Mouse (Mus musculus) adrenal gland, postnatal 10 days (tissue): ENCODE data around the gene Smtnl2. TPM values are rescaled to one million over a fixed set of nuclear protein-coding genes. Genes with fewer than 3 reads are reported as not detected.
"Not testable (repeated sequence)": the region's sequence is repeated elsewhere in the genome, so short reads cannot be mapped to it uniquely, and the experiment has no call there.

Experiments
- DNase-seq: peaks from one replicate; pipeline ENCODE4 v3.0.0; 2021; ENCODE audit warnings: mixed read lengths
- long read RNA-seq, 2 experiments: library from polyadenylated mRNA; stranded (forward); transcript quantifications; one replicate each; pipeline ENCODE4 v2.0.0; 2021
- total RNA-seq, 2 experiments: library from RNA; stranded (reverse); gene quantifications; 2 replicates each; pipeline ENCODE4 v1.2.3; 2021

Gene Smtnl2
- total RNA-seq: 10 to 100 TPM in 1 of 2 experiments, 1 to 10 TPM in 1; 6.6 to 14.7 TPM
- long read RNA-seq, experiment 1, transcript Smtnl2-202 (8 exons, 3,572 nt): major isoform, 8 of 9 reads
- long read RNA-seq, experiment 1, partial matches to known transcripts: 1 of 9 reads
- long read RNA-seq, experiment 1, other reads (novel, unspliced or antisense): 0 of 9 reads
- long read RNA-seq, experiment 2, transcript Smtnl2-202 (8 exons, 3,572 nt): major isoform, 15 of 16 reads
- long read RNA-seq, experiment 2, partial matches to known transcripts: 0 of 16 reads
- long read RNA-seq, experiment 2, other reads (novel, unspliced or antisense): 1 of 16 reads

GRCm38 (mm10) chr11:72411093-72411921, at the start of gene Smtnl2:
Gene Smtnl2 (minus strand): TSS chr11:72411713.
- peak; percentile 93 for DNase-seq

- DNase-seq: no peak
These were observed 47.0 kb upstream of the Smtnl2 start for GRCm38 (mm10) chr11:72458502-72458901.

DNA sequence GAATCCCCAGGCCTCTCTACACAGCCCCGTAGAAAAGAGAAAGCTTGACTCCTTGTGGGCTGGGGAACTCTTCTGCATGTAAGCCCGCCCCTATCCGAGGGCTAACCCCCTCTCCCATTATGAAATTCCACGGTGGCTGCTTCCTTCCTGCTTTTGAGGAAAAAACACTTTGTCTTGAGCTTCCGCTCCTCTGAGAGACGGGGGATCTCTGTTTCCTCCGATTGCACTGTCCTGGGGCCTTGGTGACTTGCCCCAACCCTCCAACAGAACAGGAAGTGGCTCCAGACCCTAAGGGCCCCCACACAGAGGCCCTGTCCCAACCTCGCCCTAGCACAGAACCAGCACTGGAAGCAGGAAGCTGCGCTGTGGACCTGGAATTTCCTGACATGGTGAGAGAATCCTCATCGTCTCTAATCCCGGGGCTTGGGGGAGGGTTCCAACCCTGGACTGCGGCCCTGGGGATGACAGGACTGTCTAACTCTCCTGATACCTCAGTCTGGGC, 46.5 kb upstream of the Smtnl2 start:
- DNase-seq: peak; percentile 43

- DNase-seq: peak; percentile 34
These were observed 44.2 kb upstream of the Smtnl2 start for GRCm38 (mm10) chr11:72455694-72456093.

DNA sequence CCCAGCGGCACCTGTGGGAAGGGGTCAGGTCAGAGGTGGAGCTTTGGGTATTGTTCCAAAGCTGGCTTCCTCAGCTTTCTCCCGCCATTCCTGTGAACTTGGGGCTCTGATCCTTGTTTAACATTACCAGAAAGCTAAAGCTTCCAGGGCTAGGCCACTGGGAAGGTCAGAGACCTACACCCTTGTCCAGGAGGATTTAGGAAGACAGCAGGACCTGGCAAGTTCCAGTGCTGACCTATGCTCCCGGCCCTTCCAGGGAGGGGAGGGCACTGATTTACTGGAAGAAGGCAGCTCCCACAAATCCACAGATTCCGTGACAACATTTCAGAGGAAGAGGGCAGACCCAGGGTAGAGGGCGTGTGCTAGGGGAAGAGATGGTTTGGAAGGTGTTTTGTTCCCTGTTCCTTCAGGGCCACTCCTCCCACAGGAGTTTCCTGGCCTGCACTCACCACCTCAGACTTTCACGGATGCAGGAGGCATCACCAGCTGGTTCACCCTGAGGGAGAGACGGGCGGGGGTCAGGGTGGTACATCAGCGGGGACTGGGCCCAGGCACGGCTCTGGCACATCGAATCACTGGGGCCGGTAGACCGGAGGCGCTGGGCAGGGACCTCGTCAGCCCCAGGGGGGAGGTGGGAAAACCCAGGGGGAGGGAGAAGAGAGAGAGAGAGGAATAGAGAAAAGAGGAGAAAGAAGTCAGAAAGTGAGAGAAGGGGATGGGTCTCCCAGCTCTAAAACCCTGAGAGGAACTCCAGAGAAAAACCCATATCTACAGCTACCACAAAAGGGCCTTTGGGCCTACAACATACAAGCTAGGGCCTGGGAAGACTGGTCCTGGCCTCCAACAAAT, 41.8 kb upstream of the Smtnl2 start:
- no peak for DNase-seq

DNA sequence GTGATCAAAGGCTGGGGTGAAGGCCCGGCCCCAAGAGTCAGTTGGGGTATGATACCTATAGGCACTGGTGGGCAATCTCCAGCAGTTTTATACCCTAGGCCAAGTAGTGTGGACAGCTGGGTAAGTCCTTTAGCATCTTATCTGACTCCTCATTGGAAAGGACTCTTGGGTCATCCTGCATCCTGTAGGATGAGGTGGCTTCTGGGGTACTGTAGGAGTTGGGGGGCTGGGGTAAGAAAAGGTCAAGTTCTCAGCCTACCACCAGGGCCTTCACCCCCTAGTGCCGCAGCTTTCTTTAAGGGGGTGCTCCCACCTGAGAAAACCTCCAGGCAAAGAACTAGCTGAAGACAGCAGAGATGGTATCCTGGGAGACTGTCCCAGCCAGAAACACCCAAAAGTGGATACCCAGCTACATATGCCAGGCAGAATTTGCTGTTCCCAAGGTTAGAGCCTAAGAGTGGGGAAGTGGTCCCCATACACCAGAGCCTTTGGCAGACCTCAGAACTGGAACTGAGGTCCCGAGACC, 40.7 kb upstream of the Smtnl2 start:
- DNase-seq: no peak

DNA sequence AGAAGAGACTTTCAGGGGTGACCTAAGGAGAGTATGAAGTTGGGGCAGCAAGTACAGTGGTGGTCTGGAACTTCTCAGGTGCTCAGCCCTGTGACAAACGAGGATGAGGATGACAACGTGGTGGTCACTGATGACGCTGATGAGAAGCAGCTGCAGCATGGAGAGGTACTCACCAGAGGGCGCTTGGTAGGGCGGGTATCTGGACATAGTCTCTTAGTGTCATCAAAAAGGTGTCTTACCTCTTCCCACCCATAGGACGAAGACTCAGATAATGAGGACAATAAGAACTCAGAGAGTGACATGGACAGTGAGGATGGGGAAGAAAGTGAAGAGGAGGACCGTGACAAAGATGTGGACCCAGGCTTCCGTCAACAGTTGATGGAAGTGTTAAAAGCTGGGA, 36.0 kb upstream of the Smtnl2 start:
- DNase-seq: no peak

DNA sequence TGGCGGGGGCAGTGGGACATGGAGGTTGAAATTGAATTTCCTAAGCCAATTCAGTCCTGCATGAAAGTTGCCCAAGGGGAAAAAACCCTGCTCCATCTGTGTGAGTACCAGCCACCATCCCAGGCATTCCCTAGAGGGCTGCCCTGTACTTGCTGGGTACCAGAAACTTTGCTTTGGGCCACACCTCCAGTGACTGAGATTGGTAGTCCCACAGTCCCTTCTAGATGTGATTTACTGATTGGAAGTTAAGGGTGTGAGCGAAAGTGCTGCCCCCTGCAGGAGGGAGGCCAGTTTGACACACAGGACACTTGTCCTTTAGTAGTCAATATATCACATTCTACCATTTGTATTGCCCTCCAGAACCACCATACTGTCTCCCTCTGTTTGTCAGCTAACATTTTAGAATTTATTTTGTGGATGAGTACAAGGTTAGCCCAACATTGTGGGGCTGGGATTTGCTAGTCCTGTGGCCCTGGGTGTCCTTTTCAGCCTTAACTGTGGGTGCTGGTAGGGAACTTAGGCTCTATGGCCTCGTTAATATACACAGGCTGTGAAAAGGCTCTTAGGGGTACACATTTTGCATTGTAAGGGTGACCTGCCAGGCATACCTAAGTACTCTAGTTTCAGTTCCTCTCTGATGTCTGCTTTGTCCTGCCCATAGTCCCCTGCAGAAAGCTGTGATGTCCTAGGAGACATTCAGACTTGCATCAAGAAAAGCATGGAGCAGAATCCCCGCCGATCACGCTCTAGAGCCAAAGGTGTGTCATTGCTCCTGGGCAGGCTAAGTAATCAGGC, 35.0 kb upstream of the Smtnl2 start:
- DNase-seq: peak; percentile 52

GRCm38 (mm10) chr11:72440965-72441664, 29.6 kb upstream of the Smtnl2 start, which contains the start of gene Mybbp1a:
Gene Mybbp1a (plus strand): TSS chr11:72441355.
- peak; percentile 99 for DNase-seq

DNA sequence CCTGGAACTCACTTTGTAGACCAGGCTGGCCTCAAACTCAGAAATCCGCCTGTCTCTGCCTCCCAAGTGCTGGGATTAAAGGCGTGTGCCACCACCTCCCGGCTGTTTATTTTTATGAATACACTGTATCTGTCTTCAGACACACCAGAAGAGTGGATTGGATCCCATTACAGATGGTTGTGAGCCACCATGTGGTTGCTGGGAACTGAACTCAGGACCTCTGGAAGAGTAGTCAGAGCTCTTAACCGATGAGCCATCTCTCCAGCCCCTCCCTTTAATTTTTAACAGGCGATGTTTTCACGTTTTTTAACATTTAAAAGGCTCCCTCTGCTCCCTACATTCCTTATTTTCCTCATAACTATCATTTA, 29.1 kb upstream of the Smtnl2 start:
- not testable (repeated sequence) for DNase-seq

GRCm38 (mm10) chr11:72438411-72438810, 26.9 kb upstream of the Smtnl2 start:
- DNase-seq: no peak

GRCm38 (mm10) chr11:72436756-72437650, 25.5 kb upstream of the Smtnl2 start:
- peak; percentile 84 for DNase-seq

- peak; percentile 84 for DNase-seq
These were observed 24.8 kb upstream of the Smtnl2 start for GRCm38 (mm10) chr11:72436271-72436670.

- peak; percentile 82 for DNase-seq
These were observed 24.2 kb upstream of the Smtnl2 start for GRCm38 (mm10) chr11:72435694-72436045.

DNA sequence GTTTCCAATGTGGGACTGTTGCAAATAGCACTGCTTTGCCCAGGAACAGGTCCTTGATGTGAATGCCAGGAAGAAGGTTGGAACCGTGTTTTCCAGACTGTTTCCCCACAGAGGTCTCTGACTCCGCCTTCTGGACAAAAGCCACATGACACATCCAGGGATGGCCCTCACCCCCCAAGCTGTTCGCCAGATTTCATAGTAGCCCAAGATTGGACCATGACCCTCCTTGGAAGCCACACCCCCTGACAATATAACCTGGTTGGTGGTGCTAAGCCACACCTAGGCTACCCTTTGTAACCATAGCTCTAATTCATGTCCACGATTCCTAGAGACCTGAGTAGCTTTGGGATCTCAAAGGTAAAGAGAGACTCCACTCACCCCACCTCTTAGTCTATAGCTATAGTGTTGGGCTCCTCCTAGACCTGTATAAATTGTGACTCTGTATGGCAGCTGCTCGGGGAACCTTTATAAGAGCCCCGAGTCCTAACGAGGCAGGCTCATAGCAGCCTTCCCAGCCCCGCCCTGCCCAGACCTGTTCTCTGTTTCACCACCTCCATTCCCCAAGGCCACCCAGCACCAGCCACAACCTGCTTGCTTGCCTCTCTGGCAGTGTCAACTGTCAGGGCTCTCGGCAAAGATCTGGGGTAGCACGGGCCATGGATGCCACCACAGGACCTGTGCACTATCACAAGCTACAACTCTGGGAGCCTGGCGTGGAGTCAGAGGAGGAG, 23.6 kb upstream of the Smtnl2 start, which contains the start of gene Ggt6:
Gene Ggt6 (plus strand): TSS at position 564 of the 731 bp plus-strand sequence.
- peak; percentile 77 for DNase-seq

GRCm38 (mm10) chr11:72430311-72431068, 19.0 kb upstream of the Smtnl2 start:
- not testable (repeated sequence) for DNase-seq

DNA sequence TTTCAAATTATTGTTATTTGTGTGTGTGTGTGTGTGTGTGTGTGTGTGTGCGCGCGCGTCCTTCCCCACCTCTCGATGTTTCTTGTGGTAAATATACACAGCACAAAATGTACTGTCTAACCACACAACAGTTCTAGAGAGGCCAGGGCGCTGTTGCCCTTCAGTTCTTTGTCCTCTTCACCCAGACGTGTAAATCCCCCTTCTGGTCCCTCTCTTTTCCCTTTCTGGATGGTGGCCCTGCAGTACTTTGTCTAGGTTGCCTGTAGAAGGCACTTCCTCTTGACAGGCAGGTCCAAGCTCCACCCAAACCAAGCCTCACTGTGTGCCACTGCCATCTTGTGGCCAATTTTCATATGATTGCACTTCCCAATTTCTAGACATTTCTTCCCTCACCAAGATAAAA, 17.8 kb upstream of the Smtnl2 start:
- DNase-seq: peak; percentile 83

- peak; percentile 89 for DNase-seq
These were observed 17.2 kb upstream of the Smtnl2 start for GRCm38 (mm10) chr11:72428694-72429093.
